Mouse (Mus musculus): Measurements from ENCODE around the gene Gm42688.

The Gm42688 gene

GRCm38 (mm10) chr6:83117616-83118015 lies 16.2 kb downstream of the Gm42688 start:
- no peak for DNase-seq (ENCODE audit: low spot score in 2 of 2)

- no peak for DNase-seq (ENCODE audit: low spot score in 2 of 2)
Observed at GRCm38 (mm10) chr6:83118369-83118768, 17.0 kb downstream of the Gm42688 start.

- DNase-seq (ENCODE audit: low spot score in 2 of 2): no peak
Observed at GRCm38 (mm10) chr6:83118825-83119733, 17.7 kb downstream of the Gm42688 start.

- DNase-seq (ENCODE audit: low spot score in 2 of 2): peak in 1 of 2 experiments; percentile 32
Observed at GRCm38 (mm10) chr6:83119734-83120051, 18.3 kb downstream of the Gm42688 start.

GRCm38 (mm10) chr6:83120930-83121862 lies 19.8 kb downstream of the Gm42688 start, which contains the start of gene Wbp1:
Wbp1 (minus strand) TSS chr6:83121559.
- peak; percentile 89 to 91 for DNase-seq (ENCODE audit: low spot score in 2 of 2)

- peak in 1 of 2 experiments; percentile 86 for DNase-seq (ENCODE audit: low spot score in 2 of 2)
Observed at GRCm38 (mm10) chr6:83121863-83122710, 20.7 kb downstream of the Gm42688 start.

- no peak for DNase-seq (ENCODE audit: low spot score in 2 of 2)
Observed at GRCm38 (mm10) chr6:83122961-83123360, 21.5 kb downstream of the Gm42688 start.

- DNase-seq (ENCODE audit: low spot score in 2 of 2): peak; percentile 89 to 92
Observed at GRCm38 (mm10) chr6:83124851-83125312, 23.5 kb downstream of the Gm42688 start.

- DNase-seq (ENCODE audit: low spot score in 2 of 2): no peak
Observed at GRCm38 (mm10) chr6:83125331-83125730, 23.9 kb downstream of the Gm42688 start, which contains the start of gene Ino80b. Ino80b (minus strand) TSS chr6:83125431.

GRCm38 (mm10) chr6:83127419-83127818 lies 26.0 kb downstream of the Gm42688 start:
- no peak for DNase-seq (ENCODE audit: low spot score in 2 of 2)

- no peak for DNase-seq (ENCODE audit: low spot score in 2 of 2)
Observed at GRCm38 (mm10) chr6:83131469-83132034, 30.1 kb downstream of the Gm42688 start.

GRCm38 (mm10) chr6:83132176-83132919 lies 30.9 kb downstream of the Gm42688 start:
- no peak for DNase-seq (ENCODE audit: low spot score in 2 of 2)

GRCm38 (mm10) chr6:83134226-83134625 lies 32.8 kb downstream of the Gm42688 start:
- DNase-seq (ENCODE audit: low spot score in 2 of 2): no peak

GRCm38 (mm10) chr6:83134951-83135513 lies 33.6 kb downstream of the Gm42688 start, which contains the start of gene Rtkn:
Rtkn (plus strand) TSS chr6:83135463.
- DNase-seq (ENCODE audit: low spot score in 2 of 2): no peak

GRCm38 (mm10) chr6:83135571-83136161 lies 34.2 kb downstream of the Gm42688 start:
- DNase-seq (ENCODE audit: low spot score in 2 of 2): peak in 1 of 2 experiments; percentile 68

GRCm38 (mm10) chr6:83136291-83136880 lies 35.0 kb downstream of the Gm42688 start:
- DNase-seq (ENCODE audit: low spot score in 2 of 2): no peak

GRCm38 (mm10) chr6:83136881-83137575 lies 35.6 kb downstream of the Gm42688 start:
- peak in 1 of 2 experiments; percentile 71 for DNase-seq (ENCODE audit: low spot score in 2 of 2)

GRCm38 (mm10) chr6:83137576-83137950 lies 36.1 kb downstream of the Gm42688 start:
- peak in 1 of 2 experiments; percentile 72 for DNase-seq (ENCODE audit: low spot score in 2 of 2)

Data from spleen, postnatal 4 days (tissue).